Mouse (Mus musculus) MEL (cell line): ENCODE results near the gene Sergef. TPM values are rescaled to one million over a fixed set of nuclear protein-coding genes. Genes with fewer than 3 reads are reported as not detected.

Experiments
- DNase-seq: peaks from one replicate; pipeline ENCODE4 v3.0.0; 2011; ENCODE audit warnings: low read depth, low spot score
- H3K27ac ChIP-seq: 2 replicates; pipeline ENCODE4 v1.5.1; 2012; ENCODE audit warnings: low read depth, mild to moderate bottlenecking, control low read depth, low read length, moderate library complexity; ENCODE audit not compliant: control insufficient read depth
- H3K27me3 ChIP-seq, 2 experiments: fragments of 150-350 bp in 1 of 2; sonication (generic) in 1 of 2; 2 replicates each; pipeline ENCODE4 v1.6.1; 2012; ENCODE audit warnings: low read length in 2 of 2, mild to moderate bottlenecking in 2 of 2, improper control_type of control experiment in 1 of 2, moderate library complexity in 1 of 2; ENCODE audit not compliant: insufficient read depth in 2 of 2, control insufficient read depth in 1 of 2
- H3K36me3 ChIP-seq, 2 experiments: 2 replicates each; pipeline ENCODE4 v1.6.1; 2012 to 2014; ENCODE audit warnings: low read length in 2 of 2, improper control_type of control experiment in 1 of 2, inconsistent platforms in 1 of 2, mild to moderate bottlenecking in 1 of 2; ENCODE audit not compliant: insufficient read depth in 2 of 2, control insufficient read depth in 1 of 2
- H3K4me1 ChIP-seq, 2 experiments: fragments of 150-350 bp in 1 of 2; sonication (generic) in 1 of 2; 2 replicates each; pipeline ENCODE4 v1.6.1; 2012; ENCODE audit warnings: low read length in 2 of 2, improper control_type of control experiment in 1 of 2, mild to moderate bottlenecking in 1 of 2; ENCODE audit not compliant: insufficient read depth in 2 of 2, control insufficient read depth in 1 of 2
- H3K4me3 ChIP-seq, 2 experiments: fragments of 150-350 bp in 1 of 2; sonication (generic) in 1 of 2; 2 replicates each; pipeline ENCODE4 v1.5.1; 2012; ENCODE audit warnings: low read depth in 2 of 2, low read length in 2 of 2, mild to moderate bottlenecking in 2 of 2, moderate library complexity in 2 of 2, control low read depth in 1 of 2, improper control_type of control experiment in 1 of 2; ENCODE audit not compliant: control insufficient read depth in 1 of 2, insufficient read depth in 1 of 2
- H3K79me2 ChIP-seq: 2 replicates; pipeline ENCODE4 v1.6.1; 2012; ENCODE audit warnings: mild to moderate bottlenecking, low read length, moderate library complexity; ENCODE audit not compliant: control insufficient read depth, poor library complexity, insufficient read depth
- H3K9ac ChIP-seq: 2 replicates; pipeline ENCODE4 v1.6.1; 2012; ENCODE audit warnings: low read depth, mild to moderate bottlenecking, control low read depth, low read length, moderate library complexity; ENCODE audit not compliant: control insufficient read depth, poor library complexity, severe bottlenecking
- H3K9me3 ChIP-seq: fragments of 150-350 bp; sonication (generic); replicated peaks from 2 replicates; pipeline ENCODE4 v1.6.1; 2012; ENCODE audit warnings: mild to moderate bottlenecking, low read length, improper control_type of control experiment, moderate library complexity; ENCODE audit not compliant: insufficient read depth
- BHLHE40 ChIP-seq: IDR thresholded peaks from 2 replicates; pipeline ENCODE4 v1.6.1; 2012; ENCODE audit warnings: low read depth, mild to moderate bottlenecking, inconsistent platforms, low read length, improper control_type of control experiment, borderline replicate concordance
- CHD2 ChIP-seq: IDR thresholded peaks from 2 replicates; pipeline ENCODE4 v1.6.1; 2011; ENCODE audit warnings: low read length, improper control_type of control experiment
- ETS1 ChIP-seq: IDR thresholded peaks from 2 replicates; pipeline ENCODE4 v1.6.1; 2012; ENCODE audit warnings: low read depth, mild to moderate bottlenecking, inconsistent platforms, low read length, improper control_type of control experiment, moderate library complexity
- GABPA ChIP-seq: IDR thresholded peaks from 2 replicates; pipeline ENCODE4 v1.6.1; 2012; ENCODE audit warnings: low read depth, mild to moderate bottlenecking, inconsistent platforms, low read length, improper control_type of control experiment, moderate library complexity
- HCFC1 ChIP-seq: IDR thresholded peaks from 2 replicates; pipeline ENCODE4 v1.6.1; 2012; ENCODE audit warnings: low read depth, mild to moderate bottlenecking, inconsistent platforms, low read length, improper control_type of control experiment, moderate library complexity
- MAFK ChIP-seq: IDR thresholded peaks from 2 replicates; pipeline ENCODE4 v1.6.1; 2011; ENCODE audit warnings: low read depth, mild to moderate bottlenecking, low read length, improper control_type of control experiment, borderline replicate concordance
- MXI1 ChIP-seq: IDR thresholded peaks from 2 replicates; pipeline ENCODE4 v1.6.1; 2011; ENCODE audit warnings: mild to moderate bottlenecking, low read depth, low read length, improper control_type of control experiment
- MYB ChIP-seq: IDR thresholded peaks from 2 replicates; pipeline ENCODE4 v1.6.1; 2011; ENCODE audit warnings: mild to moderate bottlenecking, low read depth, low read length, improper control_type of control experiment
- MYC ChIP-seq: IDR thresholded peaks from 2 replicates; pipeline ENCODE4 v1.6.1; 2011; ENCODE audit warnings: low read depth, mild to moderate bottlenecking, low read length, improper control_type of control experiment, moderate library complexity
- NELFE ChIP-seq: IDR thresholded peaks from 2 replicates; pipeline ENCODE4 v1.6.1; 2011; ENCODE audit warnings: low read depth, low read length, improper control_type of control experiment
- POLR2A ChIP-seq, 2 experiments: IDR thresholded peaks; 2 replicates each; pipeline ENCODE4 v1.6.1; 2011 to 2012; ENCODE audit warnings: low read length in 2 of 2, mild to moderate bottlenecking in 2 of 2, control low read depth in 1 of 2, improper control_type of control experiment in 1 of 2, low read depth in 1 of 2, moderate library complexity in 1 of 2; ENCODE audit not compliant: control insufficient read depth in 1 of 2, insufficient read depth in 1 of 2, poor library complexity in 1 of 2
- POLR2AphosphoS2 ChIP-seq: IDR thresholded peaks from 2 replicates; pipeline ENCODE4 v1.6.1; 2011; ENCODE audit warnings: low read length, improper control_type of control experiment
- POLR2AphosphoS5 ChIP-seq: IDR thresholded peaks from 2 replicates; pipeline ENCODE4 v1.6.1; 2012; ENCODE audit warnings: low read depth, borderline replicate concordance, mild to moderate bottlenecking, inconsistent platforms, low read length, moderate library complexity, mixed read lengths
- RCOR1 ChIP-seq: IDR thresholded peaks from 2 replicates; pipeline ENCODE4 v1.6.1; 2012; ENCODE audit warnings: low read depth, mild to moderate bottlenecking, inconsistent platforms, low read length, improper control_type of control experiment
- SIN3A ChIP-seq: IDR thresholded peaks from 2 replicates; pipeline ENCODE4 v1.6.1; 2012; ENCODE audit warnings: low read length, improper control_type of control experiment, inconsistent platforms
- SMC3 ChIP-seq: IDR thresholded peaks from 2 replicates; pipeline ENCODE4 v1.6.1; 2011; ENCODE audit warnings: low read depth, low read length, improper control_type of control experiment
- TAL1 ChIP-seq: IDR thresholded peaks from 2 replicates; pipeline ENCODE4 v1.6.1; 2012; ENCODE audit warnings: mild to moderate bottlenecking, inconsistent platforms, low read length, moderate library complexity, mixed read lengths
- TBP ChIP-seq: IDR thresholded peaks from 2 replicates; pipeline ENCODE4 v1.8.0; 2011; ENCODE audit warnings: low read depth, low read length, improper control_type of control experiment
- TCF12 ChIP-seq: IDR thresholded peaks from 2 replicates; pipeline ENCODE4 v1.6.1; 2014; ENCODE audit warnings: low read depth, mild to moderate bottlenecking, inconsistent platforms, low read length, improper control_type of control experiment, moderate library complexity
- USF1 ChIP-seq: IDR thresholded peaks from 2 replicates; pipeline ENCODE4 v1.6.1; 2014; ENCODE audit warnings: low read depth, mild to moderate bottlenecking, inconsistent platforms, low read length, improper control_type of control experiment, moderate library complexity
- USF2 ChIP-seq, 2 experiments: IDR thresholded peaks; 2 replicates each; pipeline ENCODE4 v1.6.1; 2011 to 2012; ENCODE audit warnings: improper control_type of control experiment in 2 of 2, low read length in 2 of 2, borderline replicate concordance in 1 of 2, inconsistent platforms in 1 of 2, low read depth in 1 of 2, mild to moderate bottlenecking in 1 of 2; ENCODE audit not compliant: insufficient read depth in 1 of 2
- ZC3H11A ChIP-seq: IDR thresholded peaks from 2 replicates; pipeline ENCODE4 v1.6.1; 2012; ENCODE audit warnings: low read depth, mild to moderate bottlenecking, inconsistent platforms, low read length, improper control_type of control experiment
- ZKSCAN1 ChIP-seq: IDR thresholded peaks from 2 replicates; pipeline ENCODE4 v1.6.1; 2012; ENCODE audit warnings: low read depth, mild to moderate bottlenecking, inconsistent platforms, low read length, improper control_type of control experiment, moderate library complexity
- ZNF384 ChIP-seq: IDR thresholded peaks from 2 replicates; pipeline ENCODE4 v1.6.1; 2012; ENCODE audit warnings: low read depth, mild to moderate bottlenecking, inconsistent platforms, low read length, improper control_type of control experiment
- polyA plus RNA-seq, 2 experiments: library from polyadenylated mRNA; stranded (reverse) in 1 of 2; unstranded in 1 of 2; fragments of >175 nt in 1 of 2; fragments of >200 nt in 1 of 2; gene quantifications; 2 replicates each; pipeline versions ENCODE4 v1.2.1 to v1.2.4; 2012; ENCODE audit warnings: low replicate concordance in 2 of 2, low read depth in 1 of 2; ENCODE audit not compliant: insufficient read length in 2 of 2, insufficient read depth in 1 of 2, missing spikeins in 1 of 2
- total RNA-seq: library from RNA; depleted of rRNA; stranded (reverse); fragments of 300-350 nt; gene quantifications from 2 replicates; pipeline ENCODE4 v1.2.3, GENCODE M21; 2012

Gene Sergef
- total and polyA plus RNA-seq, 3 experiments = 7.6 to 11.7 TPM; not detected in 1

DNA sequence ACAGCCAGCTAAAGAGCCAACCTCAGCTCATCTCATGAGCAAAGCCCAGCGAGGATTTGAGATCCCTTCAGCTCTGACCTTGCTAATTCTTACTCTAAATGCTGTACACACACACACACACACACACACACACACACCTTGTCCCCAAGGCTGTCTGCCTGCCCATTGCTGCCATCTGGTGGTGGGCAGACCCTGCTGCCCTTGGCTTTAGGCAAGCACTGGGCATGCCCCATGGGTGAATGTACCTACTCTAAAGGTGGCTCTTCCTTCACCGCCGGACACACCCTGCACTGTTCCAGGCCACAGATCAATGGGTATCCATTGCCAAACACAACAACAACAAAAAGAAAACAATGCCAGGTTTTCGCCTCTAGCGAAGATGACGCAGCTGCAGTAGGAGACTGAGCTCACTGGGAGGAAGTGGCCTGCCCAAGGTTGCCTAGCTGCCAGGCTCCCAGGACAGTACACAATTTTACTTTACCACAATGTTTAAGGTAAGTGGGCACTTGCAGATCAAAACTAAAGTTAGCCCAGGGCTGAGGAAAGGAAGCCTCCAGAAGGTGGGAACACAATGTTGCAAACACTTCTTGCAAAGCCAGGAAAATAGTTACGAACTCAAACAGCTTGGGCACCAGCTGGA, 33.1 kb downstream of the Sergef start (continued):
- TF ChIP-seq POLR2AphosphoS5 (no peak), HCFC1 (no peak)

DNA sequence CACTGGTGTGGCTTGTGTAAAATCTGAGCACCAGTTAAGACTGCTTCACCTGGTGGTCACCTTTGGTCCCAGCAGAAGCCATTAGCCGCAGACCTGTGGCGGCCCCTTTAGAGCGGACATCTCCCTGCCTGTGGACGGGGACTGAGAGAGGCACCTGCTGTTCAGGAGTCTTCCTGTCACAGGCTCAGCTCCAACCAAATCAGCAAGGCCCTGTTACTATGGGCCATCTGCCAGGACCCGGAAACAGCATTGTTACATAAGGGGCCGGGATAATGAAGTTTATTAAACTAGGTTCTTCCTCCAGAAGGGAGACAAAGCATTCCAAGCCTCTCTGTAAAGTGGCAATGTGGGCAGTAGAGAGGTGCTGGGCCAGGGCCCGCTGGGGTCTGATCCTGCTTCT, 36.6 kb downstream of the Sergef start:
- H3K4me3 ChIP-seq = no peak overlapping the region

DNA sequence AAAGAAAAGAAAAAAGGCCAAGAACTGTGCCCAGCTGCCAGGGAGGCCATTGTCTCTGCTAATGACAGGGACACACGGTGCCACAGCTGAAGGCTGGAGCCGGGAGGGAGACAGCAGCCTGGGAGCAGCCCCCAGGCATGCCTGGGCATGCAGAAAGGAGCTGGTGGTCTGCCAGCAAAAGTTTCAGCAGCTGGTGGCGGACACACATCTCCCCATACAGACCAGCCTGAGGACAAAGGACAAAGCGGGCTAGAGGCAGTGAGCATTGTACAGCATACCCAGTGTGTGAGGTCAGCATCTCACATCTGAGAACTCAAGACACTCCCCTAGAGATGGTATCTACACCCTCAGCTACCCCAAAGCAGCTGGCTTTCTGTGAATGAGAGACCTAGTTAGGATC, 37.5 kb downstream of the Sergef start:
- Histone ChIP-seq H3K79me2 (no peaks in the 10 kb centered on the region), H3K9me3 (no peaks in the 10 kb centered on the region), H3K9ac (no peak overlapping the region), H3K36me3 (no peaks in the 10 kb centered on the region), H3K4me1 (no peaks in the 10 kb centered on the region), H3K4me3 (no peak overlapping the region), H3K27me3 (no peaks in the 10 kb centered on the region), H3K27ac (no peak overlapping the region)
- no peak for DNase-seq
- TF ChIP-seq MYB (no peak), USF2 (IDR thresholded peaks at IDR 0.05; ENCODE audit: borderline replicate concordance in 1 of 2, insufficient read depth in 1 of 2, low read depth in 1 of 2, low read length in 2 of 2) (no peak)

More for the DNA sequence above, 36.6 kb downstream of the Sergef start:
- TF ChIP-seq ZC3H11A = no peak
- TF ChIP-seq NELFE = no peak
- no peak for TF ChIP-seq SIN3A
- no peak for TF ChIP-seq CHD2
- no peak for TF ChIP-seq TAL1
- TF ChIP-seq MXI1 = no peak
- TF ChIP-seq SMC3 = no peak
- TF ChIP-seq MAFK = no peak
- no peaks in the 10 kb centered on the region for H3K27me3 ChIP-seq
- H3K4me1 ChIP-seq = no peaks in the 10 kb centered on the region
- no peaks in the 10 kb centered on the region for H3K36me3 ChIP-seq
- H3K9me3 ChIP-seq = no peaks in the 10 kb centered on the region
- H3K79me2 ChIP-seq = no peaks in the 10 kb centered on the region
- no peak overlapping the region for H3K27ac ChIP-seq
- no peak overlapping the region for H3K9ac ChIP-seq
- DNase-seq = no peak

DNA sequence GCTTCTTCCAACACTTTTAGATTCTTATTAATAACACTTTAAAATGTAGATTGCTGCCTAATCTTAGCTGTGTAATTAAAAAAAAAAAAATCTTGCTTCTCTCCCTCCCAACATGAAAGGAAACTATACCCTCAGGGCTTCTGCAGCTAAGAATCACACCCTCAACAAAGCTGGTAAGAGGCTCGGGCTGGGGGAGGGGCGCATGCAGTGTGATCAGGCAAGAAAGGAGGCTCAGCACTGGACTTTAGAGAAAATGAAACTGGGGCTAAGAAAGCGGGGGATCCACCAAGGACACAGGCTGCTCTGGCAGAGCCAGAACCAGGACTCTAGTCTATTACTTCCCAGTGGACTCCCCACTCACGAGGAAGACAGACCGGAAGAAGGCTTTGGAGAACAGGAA, 38.5 kb downstream of the Sergef start:
- no peak for DNase-seq
- TF ChIP-seq ZNF384 (no peak), TBP (no peak), POLR2A (IDR thresholded peaks at IDR 0.05; ENCODE audit: control insufficient read depth in 1 of 2, insufficient read depth in 1 of 2, low read depth in 1 of 2, low read length in 2 of 2, poor library complexity in 1 of 2) (no peak), BHLHE40 (no peak), TCF12 (no peak), POLR2AphosphoS2 (no peak), ZKSCAN1 (no peak), ZC3H11A (no peak), USF2 (IDR thresholded peaks at IDR 0.05; ENCODE audit: borderline replicate concordance in 1 of 2, insufficient read depth in 1 of 2, low read depth in 1 of 2, low read length in 2 of 2) (no peak), USF1 (no peak), MXI1 (no peak), MYB (no peak), RCOR1 (no peak), MYC (no peak), GABPA (no peak), ETS1 (no peak)
- no peak overlapping the region for H3K4me3 ChIP-seq
- H3K9ac ChIP-seq = no peak overlapping the region
- H3K27ac ChIP-seq = no peak overlapping the region
- no peaks in the 10 kb centered on the region for H3K9me3 ChIP-seq
- H3K4me1 ChIP-seq = no peaks in the 10 kb centered on the region
- no peaks in the 10 kb centered on the region for H3K79me2 ChIP-seq
- H3K36me3 ChIP-seq = no peaks in the 10 kb centered on the region
- H3K27me3 ChIP-seq = no peaks in the 10 kb centered on the region
